Mouse (Mus musculus) heart, adult 2 months (tissue): ENCODE measurements around the gene Snd1. TPM values are rescaled to one million over a fixed set of nuclear protein-coding genes. Genes with fewer than 3 reads are reported as not detected.

Source experiments
- DNase-seq, 2 experiments: peaks; one replicate each; pipeline ENCODE4 v3.0.0; 2021
- H3K27ac ChIP-seq: fragments of 200-600 bp; 2 replicates; pipeline ENCODE4 v1.8.1; 2022
- H3K27me3 ChIP-seq: fragments of 200-500 bp; 2 replicates; pipeline ENCODE4 v1.6.1; 2012; ENCODE audit warnings: mild to moderate bottlenecking, low read length, inconsistent platforms, mixed read lengths; ENCODE audit not compliant: control insufficient read depth, insufficient read depth
- H3K36me3 ChIP-seq: fragments of 200-500 bp; 2 replicates; pipeline ENCODE4 v1.6.1; 2012; ENCODE audit warnings: low read length, inconsistent platforms; ENCODE audit not compliant: control insufficient read depth, insufficient read depth
- H3K4me1 ChIP-seq: fragments of 200-500 bp; 2 replicates; pipeline ENCODE4 v1.6.1; 2011; ENCODE audit warnings: low read length; ENCODE audit not compliant: control insufficient read depth, insufficient read depth
- H3K4me3 ChIP-seq: fragments of 200-600 bp; 2 replicates; pipeline ENCODE4 v1.8.1; 2022
- H3K79me2 ChIP-seq: fragments of 200-500 bp; replicated peaks from 2 replicates; pipeline ENCODE4 v1.6.1; 2012; ENCODE audit warnings: mild to moderate bottlenecking, inconsistent platforms, low read length, moderate library complexity, mixed read lengths; ENCODE audit not compliant: control insufficient read depth, insufficient read depth
- H3K9ac ChIP-seq: fragments of 200-500 bp; 2 replicates; pipeline ENCODE4 v1.6.1; 2012; ENCODE audit warnings: low read depth, mild to moderate bottlenecking, control low read depth, inconsistent platforms, low read length, mixed read lengths
- CTCF ChIP-seq: fragments of 200-600 bp; IDR thresholded peaks from 2 replicates; pipeline ENCODE4 v1.8.1; 2022; ENCODE audit warnings: antibody characterized with exemption, mild to moderate bottlenecking, moderate library complexity
- EP300 ChIP-seq: fragments of 200-500 bp; IDR thresholded peaks from 2 replicates; pipeline ENCODE4 v1.6.1; 2011; ENCODE audit warnings: low read depth, low read length, control low read depth; ENCODE audit not compliant: insufficient read depth
- POLR2A ChIP-seq: fragments of 200-500 bp; IDR thresholded peaks from 2 replicates; pipeline ENCODE4 v1.6.1; 2011; ENCODE audit warnings: mild to moderate bottlenecking, low read depth, low read length, control low read depth; ENCODE audit not compliant: insufficient read depth
- WGBS: fragments of 180-500 bp; shearing (Covaris S2); methylation state at CpG from one replicate; pipeline ENCODE4 v1.1.7; 2018; 5-methylcytosine and 5-hydroxymethylcytosine counted together
- intact Hi-C: fragments of 180-260 bp; cut with DNase I; formaldehyde crosslinking; loops from one replicate; pipeline ENCODE4 v1.15.1; 2025
- polyA plus RNA-seq: library from polyadenylated mRNA; depleted of rRNA; stranded (reverse); fragments of >200 nt; gene quantifications from 2 replicates; pipeline ENCODE4 v1.2.3, GENCODE M21; 2012
- total RNA-seq, 2 experiments: library from RNA; stranded (reverse); gene quantifications; 2 replicates each; pipeline ENCODE4 v1.2.3; 2021

Gene Snd1
- total and polyA plus RNA-seq, 3 experiments, result 39.9 to 74.1 (median 62.4) TPM

- Histone ChIP-seq H3K79me2 (no peaks in the 10 kb centered on the region), H3K4me3 (no peak overlapping the region), H3K27ac (no peak overlapping the region), H3K27me3 (no peaks in the 10 kb centered on the region), H3K4me1 (peaks cover 2% of the 10 kb centered on the region; the same call in 1 of the 2 replicates), H3K36me3 (no peaks in the 10 kb centered on the region), H3K9ac (no peak overlapping the region)
- TF ChIP-seq EP300, result no peak
- no peak for TF ChIP-seq CTCF
- TF ChIP-seq POLR2A, result no peak
- WGBS, result 82% methylated on average over 9 of the region's 9 CpGs
- no peak for DNase-seq
- intact Hi-C loops, result no loop called here
These were observed 245.6 kb downstream of the Snd1 start for GRCm38 (mm10) chr6:28720391-28721171.

- Histone ChIP-seq H3K27ac (no peak overlapping the region), H3K79me2 (0 out of 2 replicates have a peak, but pooled peaks cover 1% of the 10 kb centered on the region), H3K36me3 (no peaks in the 10 kb centered on the region), H3K9ac (no peak overlapping the region), H3K27me3 (no peaks in the 10 kb centered on the region), H3K4me1 (no peaks in the 10 kb centered on the region), H3K4me3 (no peak overlapping the region)
- intact Hi-C loops, result no loop called here
- 32% methylated on average over 2 of the region's 2 CpGs for WGBS
- no peak for DNase-seq
- TF ChIP-seq EP300, result no peak
- no peak for TF ChIP-seq POLR2A
- no peak for TF ChIP-seq CTCF
These were observed 248.1 kb downstream of the Snd1 start for GRCm38 (mm10) chr6:28723059-28723458.

- no peak overlapping the region for H3K27ac ChIP-seq
- H3K36me3 ChIP-seq, result no peaks in the 10 kb centered on the region
- intact Hi-C loops, result no loop called here
- H3K4me3 ChIP-seq, result no peak overlapping the region
- DNase-seq, result no peak
- TF ChIP-seq CTCF (no peak), POLR2A (no peak), EP300 (no peak)
- 0 out of 2 replicates have a peak, but pooled peaks cover 1% of the 10 kb centered on the region for H3K79me2 ChIP-seq
- H3K27me3 ChIP-seq, result no peaks in the 10 kb centered on the region
- H3K9ac ChIP-seq, result no peak overlapping the region
- no peaks in the 10 kb centered on the region for H3K4me1 ChIP-seq
- WGBS, result 89% methylated on average over 5 of the region's 5 CpGs
These were observed 249.8 kb downstream of the Snd1 start for GRCm38 (mm10) chr6:28724776-28725175.

- H3K27ac ChIP-seq, result no peak overlapping the region
- no peaks in the 10 kb centered on the region; the same call in 1 of the 2 replicates for H3K4me1 ChIP-seq
- no peak for TF ChIP-seq EP300
- no peak for TF ChIP-seq CTCF
- TF ChIP-seq POLR2A, result no peak
- H3K9ac ChIP-seq, result no peak overlapping the region
- 0 out of 2 replicates have a peak, but pooled peaks cover 1% of the 10 kb centered on the region for H3K79me2 ChIP-seq
- intact Hi-C loops, result no loop called here
- WGBS, result 46% methylated on average over 3 of the region's 3 CpGs
- H3K4me3 ChIP-seq, result no peak overlapping the region
- no peaks in the 10 kb centered on the region for H3K36me3 ChIP-seq
- H3K27me3 ChIP-seq, result no peaks in the 10 kb centered on the region
- no peak for DNase-seq
These were observed 254.3 kb downstream of the Snd1 start for GRCm38 (mm10) chr6:28729236-28729635.

- TF ChIP-seq EP300, result no peak
- no peak for TF ChIP-seq POLR2A
- no peak for TF ChIP-seq CTCF
- no peak for DNase-seq
- H3K27ac ChIP-seq, result no peak overlapping the region
- no peaks in the 10 kb centered on the region; the same call in 1 of the 2 replicates for H3K4me1 ChIP-seq
- H3K36me3 ChIP-seq, result no peaks in the 10 kb centered on the region
- WGBS, result 58% methylated on average over 2 of the region's 2 CpGs
- H3K27me3 ChIP-seq, result no peaks in the 10 kb centered on the region
- 0 out of 2 replicates have a peak, but pooled peaks cover 1% of the 10 kb centered on the region for H3K79me2 ChIP-seq
- H3K9ac ChIP-seq, result no peak overlapping the region
- intact Hi-C loops, result no loop called here
- H3K4me3 ChIP-seq, result no peak overlapping the region
These were observed 254.7 kb downstream of the Snd1 start for GRCm38 (mm10) chr6:28729649-28730048.

- Histone ChIP-seq H3K4me1 (no peaks in the 10 kb centered on the region; the same call in 1 of the 2 replicates), H3K9ac (no peak overlapping the region), H3K27ac (no peak overlapping the region), H3K4me3 (no peak overlapping the region), H3K79me2 (no peaks in the 10 kb centered on the region), H3K27me3 (no peaks in the 10 kb centered on the region), H3K36me3 (no peaks in the 10 kb centered on the region)
- no peak for DNase-seq
- intact Hi-C loops, result no loop called here
- 95% methylated on average over 6 of the region's 6 CpGs for WGBS
- TF ChIP-seq CTCF (no peak), POLR2A (no peak), EP300 (no peak)
These were observed 256.3 kb downstream of the Snd1 start for GRCm38 (mm10) chr6:28731246-28731645.
